Mouse (Mus musculus) CH12.LX (cell line): ENCODE data around the gene Tmem106a. TPM values are rescaled to one million over a fixed set of nuclear protein-coding genes. Genes with fewer than 3 reads are reported as not detected.

ENCODE experiments used
- DNase-seq: peaks from one replicate; pipeline ENCODE4 v3.0.0-alpha.2; 2013; ENCODE audit errors: extremely low read depth
- H3K27ac ChIP-seq: 2 replicates; pipeline ENCODE4 v1.5.1; 2012; ENCODE audit warnings: low read depth, mild to moderate bottlenecking, control low read depth, moderate library complexity; ENCODE audit not compliant: insufficient read depth
- H3K27me3 ChIP-seq: replicated peaks from 2 replicates; pipeline ENCODE3; 2012; ENCODE audit warnings: inconsistent platforms
- H3K36me3 ChIP-seq, 2 experiments: replicated peaks in 1 of 2; 2 replicates each; pipeline versions ENCODE3 to v1.6.1; 2012; ENCODE audit warnings: inconsistent platforms in 1 of 2, low read length in 1 of 2, mild to moderate bottlenecking in 1 of 2, mixed read lengths in 1 of 2, moderate library complexity in 1 of 2; ENCODE audit not compliant: control insufficient read depth in 1 of 2, insufficient read depth in 1 of 2
- H3K4me1 ChIP-seq, 2 experiments: 2 replicates each; pipeline ENCODE4 v1.6.1; 2012; ENCODE audit warnings: inconsistent platforms in 1 of 2, moderate library complexity in 1 of 2; ENCODE audit not compliant: insufficient read depth in 2 of 2, control insufficient read depth in 1 of 2
- H3K4me2 ChIP-seq: 2 replicates; pipeline ENCODE4 v1.6.1; 2012; ENCODE audit warnings: low read depth, mild to moderate bottlenecking, control low read depth; ENCODE audit not compliant: poor library complexity, insufficient read depth, severe bottlenecking
- H3K4me3 ChIP-seq, 3 experiments: fragments of 150-350 bp in 1 of 3; sonication (generic) in 1 of 3; replicated peaks in 1 of 3; 2 replicates each; pipeline versions ENCODE3 to v1.5.1; 2011 to 2012; ENCODE audit warnings: low read depth in 2 of 3, low read length in 2 of 3, mild to moderate bottlenecking in 2 of 3, moderate library complexity in 2 of 3, control low read depth in 1 of 3, improper control_type of control experiment in 1 of 3, inconsistent platforms in 1 of 3, mixed read lengths in 1 of 3; ENCODE audit not compliant: poor library complexity in 1 of 3
- H3K79me2 ChIP-seq: replicated peaks from 2 replicates; pipeline ENCODE4 v1.6.1; 2012; ENCODE audit warnings: mild to moderate bottlenecking, moderate library complexity; ENCODE audit not compliant: control insufficient read depth, poor library complexity, insufficient read depth, severe bottlenecking; ENCODE audit errors: extremely low read depth
- H3K9ac ChIP-seq: 2 replicates; pipeline ENCODE4 v1.6.1; 2012; ENCODE audit warnings: low read depth, mild to moderate bottlenecking, control low read depth, moderate library complexity; ENCODE audit not compliant: insufficient read depth
- H3K9me3 ChIP-seq: replicated peaks from 2 replicates; pipeline ENCODE3; 2012; ENCODE audit warnings: low read length, inconsistent platforms, mixed read lengths
- CHD1 ChIP-seq: IDR thresholded peaks from 2 replicates; pipeline ENCODE4 v1.6.1; 2012; ENCODE audit warnings: low read depth, low read length, improper control_type of control experiment, inconsistent platforms
- CHD2 ChIP-seq: IDR thresholded peaks from 2 replicates; pipeline ENCODE4 v1.6.1; 2011; ENCODE audit warnings: low read length, improper control_type of control experiment
- CTCF ChIP-seq, 2 experiments: IDR thresholded peaks in 1 of 2; conservative IDR thresholded peaks in 1 of 2; 2 replicates each; pipeline ENCODE4 v1.5.1; 2011 to 2012; ENCODE audit warnings: low read depth in 2 of 2, low read length in 2 of 2, improper control_type of control experiment in 1 of 2, inconsistent platforms in 1 of 2, mild to moderate bottlenecking in 1 of 2, moderate library complexity in 1 of 2
- E2F4 ChIP-seq: IDR thresholded peaks from 2 replicates; pipeline ENCODE4 v1.6.1; 2011; ENCODE audit warnings: low read depth, low read length, improper control_type of control experiment; ENCODE audit not compliant: insufficient replicate concordance
- ELF1 ChIP-seq: IDR thresholded peaks from 2 replicates; pipeline ENCODE4 v1.6.1; 2014; ENCODE audit warnings: low read depth, mild to moderate bottlenecking, inconsistent platforms, low read length, improper control_type of control experiment
- ETS1 ChIP-seq: conservative IDR thresholded peaks from 2 replicates; pipeline ENCODE4 v1.6.1; 2012; ENCODE audit warnings: low read depth, mild to moderate bottlenecking, inconsistent platforms, low read length, improper control_type of control experiment, moderate library complexity
- HCFC1 ChIP-seq: IDR thresholded peaks from 2 replicates; pipeline ENCODE4 v1.6.1; 2012; ENCODE audit warnings: low read depth, mild to moderate bottlenecking, inconsistent platforms, low read length, improper control_type of control experiment
- IRF4 ChIP-seq: IDR thresholded peaks from 2 replicates; pipeline ENCODE4 v1.6.1; 2014; ENCODE audit warnings: low read depth, mild to moderate bottlenecking, inconsistent platforms, low read length, improper control_type of control experiment
- JUND ChIP-seq: conservative IDR thresholded peaks from 2 replicates; pipeline ENCODE4 v1.6.1; 2011; ENCODE audit warnings: low read depth, low read length, improper control_type of control experiment
- KAT2A ChIP-seq: IDR thresholded peaks from 2 replicates; pipeline ENCODE4 v1.6.1; 2012; ENCODE audit warnings: low read length, improper control_type of control experiment, inconsistent platforms; ENCODE audit not compliant: insufficient replicate concordance
- MAX ChIP-seq: IDR thresholded peaks from 2 replicates; pipeline ENCODE4 v1.6.1; 2011; ENCODE audit warnings: low read length, improper control_type of control experiment
- MXI1 ChIP-seq: IDR thresholded peaks from 2 replicates; pipeline ENCODE4 v1.6.1; 2011; ENCODE audit warnings: mild to moderate bottlenecking, low read depth, low read length, improper control_type of control experiment
- MYC ChIP-seq: IDR thresholded peaks from 2 replicates; pipeline ENCODE4 v1.6.1; 2011; ENCODE audit warnings: low read depth, mild to moderate bottlenecking, improper control_type of control experiment, low read length
- NELFE ChIP-seq: IDR thresholded peaks from 2 replicates; pipeline ENCODE4 v1.6.1; 2011; ENCODE audit warnings: low read depth, low read length, improper control_type of control experiment
- NRF1 ChIP-seq: IDR thresholded peaks from 2 replicates; pipeline ENCODE4 v1.6.1; 2014; ENCODE audit warnings: low read depth, mild to moderate bottlenecking, inconsistent platforms, low read length, improper control_type of control experiment, moderate library complexity
- PAX5 ChIP-seq: IDR thresholded peaks from 2 replicates; pipeline ENCODE4 v1.6.1; 2012; ENCODE audit warnings: low read length, inconsistent platforms, mixed read lengths
- POLR2A ChIP-seq: IDR thresholded peaks from 2 replicates; pipeline ENCODE4 v1.6.1; 2011; ENCODE audit warnings: low read depth, mild to moderate bottlenecking, improper control_type of control experiment, low read length
- POLR2AphosphoS2 ChIP-seq: IDR thresholded peaks from 2 replicates; pipeline ENCODE4 v1.6.1; 2011; ENCODE audit warnings: low read depth, low read length, improper control_type of control experiment
- RAD21 ChIP-seq: IDR thresholded peaks from 2 replicates; pipeline ENCODE4 v1.6.1; 2011; ENCODE audit warnings: low read depth, mild to moderate bottlenecking, low read length, improper control_type of control experiment, moderate library complexity
- RCOR1 ChIP-seq: conservative IDR thresholded peaks from 2 replicates; pipeline ENCODE4 v1.6.1; 2012; ENCODE audit warnings: low read depth, mild to moderate bottlenecking, inconsistent platforms, low read length, improper control_type of control experiment
- SIN3A ChIP-seq: IDR thresholded peaks from 2 replicates; pipeline ENCODE4 v1.6.1; 2012; ENCODE audit warnings: low read length, improper control_type of control experiment, inconsistent platforms
- SMC3 ChIP-seq: IDR thresholded peaks from 2 replicates; pipeline ENCODE4 v1.6.1; 2011; ENCODE audit warnings: low read depth, low read length, improper control_type of control experiment
- TBP ChIP-seq: conservative IDR thresholded peaks from 2 replicates; pipeline ENCODE4 v1.6.1; 2011; ENCODE audit warnings: low read depth, low read length, improper control_type of control experiment
- TCF12 ChIP-seq: IDR thresholded peaks from 2 replicates; pipeline ENCODE4 v1.6.1; 2014; ENCODE audit warnings: low read depth, mild to moderate bottlenecking, inconsistent platforms, low read length, improper control_type of control experiment
- USF1 ChIP-seq: IDR thresholded peaks from 2 replicates; pipeline ENCODE4 v1.6.1; 2014; ENCODE audit warnings: low read depth, mild to moderate bottlenecking, inconsistent platforms, low read length, improper control_type of control experiment
- ZC3H11A ChIP-seq: IDR thresholded peaks from 2 replicates; pipeline ENCODE4 v1.6.1; 2012; ENCODE audit warnings: low read depth, mild to moderate bottlenecking, inconsistent platforms, low read length, improper control_type of control experiment
- ZMIZ1 ChIP-seq: IDR thresholded peaks from 2 replicates; pipeline ENCODE4 v1.6.1; 2012; ENCODE audit warnings: low read depth, mild to moderate bottlenecking, inconsistent platforms, low read length, improper control_type of control experiment
- dilution Hi-C: fragments of 300-500 bp; cut with MboI; formaldehyde crosslinking; loops from 2 replicates; pipeline ENCODE4 v1.14.3; 2020; ENCODE audit warnings: low sequenced_read_pairs; ENCODE audit not compliant: extremely low pct_unique_long_range_greater_than_20kb, extremely low pct_ligation_motif_present
- in situ Hi-C: fragments of 300-500 bp; cut with MboI; formaldehyde crosslinking; loops from 3 replicates; pipeline ENCODE4 v1.14.3; 2019; ENCODE audit warnings: low sequenced_read_pairs, low pct_ligation_motif_present, low pct_unique_long_range_greater_than_20kb, mixed read lengths
- polyA plus RNA-seq: library from polyadenylated mRNA; unstranded; fragments of >175 nt; gene quantifications from 2 replicates; pipeline ENCODE4 v1.2.1, GENCODE M21; 2012; ENCODE audit warnings: low read depth; ENCODE audit not compliant: insufficient read length
- total RNA-seq, 2 experiments: library from RNA; depleted of rRNA; stranded (reverse); fragments of 300-350 nt in 1 of 2; fragments of >200 nt in 1 of 2; gene quantifications; 2 replicates each; pipeline ENCODE4 v1.2.3; 2012 to 2014

Gene Tmem106a
- total and polyA plus RNA-seq, 3 experiments: 2.2 to 9.1 (median 2.8) TPM

DNA sequence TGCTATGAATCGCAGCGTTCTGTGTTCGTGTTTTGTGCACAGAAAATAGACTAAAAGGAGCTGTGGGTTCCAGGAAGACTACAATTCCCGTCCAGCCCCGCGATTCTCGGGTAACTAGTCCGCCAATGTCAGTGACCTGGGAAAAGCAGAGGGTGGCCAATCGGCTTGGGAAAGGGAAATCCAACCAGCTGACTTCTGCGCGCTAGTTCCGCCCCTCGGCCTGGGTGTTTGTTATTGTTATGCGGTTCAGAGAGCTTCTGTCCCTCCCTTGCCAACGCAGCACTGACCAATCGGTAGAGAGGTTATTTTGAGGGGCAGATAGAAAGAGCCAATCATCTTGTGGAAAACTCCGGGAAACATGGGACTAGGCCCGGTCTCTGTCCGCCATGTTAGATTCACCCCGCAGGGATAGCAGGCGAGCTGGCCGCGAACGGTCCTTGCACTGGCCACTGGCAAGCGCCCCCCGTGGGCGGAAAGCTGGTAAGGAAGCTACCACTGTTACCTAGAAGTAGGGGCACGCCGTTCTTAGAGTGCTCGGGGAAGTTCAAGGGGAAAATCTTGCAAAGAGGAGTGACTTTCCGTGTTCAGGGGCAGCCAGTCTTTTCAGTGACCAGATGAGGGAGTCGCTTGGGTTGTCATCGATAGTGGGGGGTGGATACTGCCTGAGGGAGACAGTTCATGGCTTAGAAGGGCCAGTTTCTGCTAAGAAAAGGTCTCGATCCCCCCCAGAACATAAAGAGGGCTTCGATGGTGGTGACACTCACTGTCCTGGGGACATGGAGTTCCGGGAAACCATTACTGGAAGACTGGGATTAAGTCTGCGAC is 29.4 kb upstream of the Tmem106a start:
- Histone ChIP-seq H3K36me3 (peaks cover 8 to 41% of the 10 kb centered on the region in 2 experiments), H3K9me3 (no peaks in the 10 kb centered on the region), H3K4me2 (peak overlapping the region; percentile 98)
- DNase-seq: peak; percentile 100
- TF ChIP-seq POLR2AphosphoS2 (no peak), POLR2A (peak; percentile 78), PAX5 (no peak), MXI1 (peak; percentile 6), ELF1 (peak; percentile 83), HCFC1 (peak; percentile 82), ETS1 (peak; percentile 60), TBP (0 out of 2 replicates have a peak, but pooled peaks have one; percentile 64), SMC3 (no peak), KAT2A (peak; percentile 89), JUND (no peak), E2F4 (0 out of 2 replicates have a peak, but pooled peaks have one; percentile 19), TCF12 (peak; percentile 7; the same call in 1 of the 2 replicates), ZMIZ1 (peak; percentile 27), RCOR1 (no peak; the same call in 1 of the 2 replicates), USF1 (peak; percentile 26), MAX (peak; percentile 58; the same call in 1 of the 2 replicates), RAD21 (no peak), SIN3A (peak; percentile 96; the same call in 1 of the 2 replicates), IRF4 (peak; percentile 32; the same call in 1 of the 2 replicates), MYC (no peak), NRF1 (peak; percentile 63; the same call in 1 of the 2 replicates), CHD2 (peak; percentile 91), CHD1 (peak; percentile 55; the same call in 1 of the 2 replicates), CTCF (conservative IDR thresholded peaks at IDR 0.05 in 1 of 2, IDR thresholded peaks at IDR 0.05 in 1 of 2; ENCODE audit: low read depth in 2 of 2, low read length in 2 of 2) (0 out of 4 replicates have a peak, but pooled peaks of 1 of the 2 experiments have one; percentile 14), ZC3H11A (no peak), NELFE (peak; percentile 59; the same call in 1 of the 2 replicates)
- TF ChIP-seq, all 38 proteins: peak for 19
- dilution Hi-C loops: no loop called here
- no peaks in the 10 kb centered on the region for H3K27me3 ChIP-seq
- H3K27ac ChIP-seq: peak overlapping the region; percentile 94
- peak overlapping the region; percentile 71 to 94 (median 80) for H3K4me3 ChIP-seq
- peaks cover 6 to 52% of the 10 kb centered on the region in 2 experiments for H3K4me1 ChIP-seq
- in situ Hi-C loops: no loop called here
- H3K79me2 ChIP-seq: peaks cover 76% of the 10 kb centered on the region
- peak overlapping the region; percentile 77 for H3K9ac ChIP-seq
